In the genomic region with DNA sequence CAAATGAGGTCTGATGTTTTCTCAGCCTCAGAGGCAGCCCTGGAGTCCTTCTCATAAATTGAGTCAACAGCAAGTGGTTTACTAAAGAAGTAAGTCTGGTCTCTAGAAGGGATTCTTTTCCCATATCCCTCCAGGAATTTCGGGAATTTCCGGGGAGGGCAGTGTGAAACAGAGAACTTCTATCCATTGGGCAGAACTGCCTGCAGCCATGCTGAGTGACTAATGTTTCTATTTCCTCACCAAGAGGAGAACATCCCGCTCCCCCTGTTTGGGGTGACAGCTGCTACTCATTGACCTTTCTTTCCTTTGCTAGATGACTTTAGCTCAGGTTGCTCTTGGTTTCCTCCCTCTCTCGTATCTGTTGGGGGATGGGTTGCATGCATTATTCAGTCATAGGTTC, we compare ENCODE assay signal across 28 mouse cellular contexts. TPM values are rescaled to one million over a fixed set of nuclear protein-coding genes. Genes with fewer than 3 reads are reported as not detected.
DNase-seq lines count a peak whose midpoint lies in the region; ATAC-seq lines count a peak whose summit lies in the region.
"Had no signal": no experiment of that assay in that cellular context is flagged by ENCODE, and none has a peak within 500 bp of the region (broad histone marks: within the 10 kb centered on the region; RNA-seq: fewer than 3 reads in every experiment).

No protein-coding gene starts in this region.

- WGBS in kidney, embryonic 15.5 days: 47% methylated on average over 4 of the region's 4 CpGs

- peaks cover 11% of the 10 kb centered on the region for H3K4me1 ChIP-seq in kidney, embryonic 15.5 days
- H3K4me1 ChIP-seq: forebrain, embryonic 12.5 days; heart, embryonic 12.5 days; hindbrain, embryonic 15.5 days; intestine, embryonic 15.5 days; lung, embryonic 15.5 days; neural tube, embryonic 13.5 days had no signal

- no peak overlapping the region for H3K27ac ChIP-seq in kidney, embryonic 15.5 days
- H3K27ac ChIP-seq: forebrain, embryonic 12.5 days; hindbrain, embryonic 15.5 days; intestine, embryonic 15.5 days; liver, embryonic 14.5 days; lung, embryonic 15.5 days; neural tube, embryonic 13.5 days had no signal

- intact Hi-C loops in heart, postnatal 10 days (cut with DNase I): no loop called here

- no peak for ATAC-seq in kidney, embryonic 15.5 days (replicated peaks; ENCODE audit: low FRiP score)
- ATAC-seq: intestine, embryonic 15.5 days had no signal

- no peaks in the 10 kb centered on the region for H3K36me3 ChIP-seq in kidney, embryonic 15.5 days
- H3K36me3 ChIP-seq: forebrain, embryonic 12.5 days; heart, embryonic 12.5 days; hindbrain, embryonic 15.5 days; intestine, embryonic 15.5 days; lung, embryonic 15.5 days; neural tube, embryonic 13.5 days had no signal

- H3K27me3 ChIP-seq in kidney, embryonic 15.5 days: no peaks in the 10 kb centered on the region
- H3K27me3 ChIP-seq: forebrain, embryonic 12.5 days; heart, embryonic 12.5 days; hindbrain, embryonic 15.5 days; intestine, embryonic 15.5 days; lung, embryonic 15.5 days; neural tube, embryonic 13.5 days had no signal

- H3K9me3 ChIP-seq in kidney, embryonic 15.5 days (replicated peaks): no peaks in the 10 kb centered on the region
- H3K9me3 ChIP-seq: forebrain, embryonic 12.5 days; heart, embryonic 12.5 days; hindbrain, embryonic 15.5 days; intestine, embryonic 15.5 days; lung, embryonic 15.5 days; neural tube, embryonic 13.5 days had no signal

- peak; percentile 32 for DNase-seq in embryo, embryonic 10 days (ENCODE audit: low spot score)
- DNase-seq in embryo, embryonic 9.5 days (ENCODE audit: extremely low spot score): no peak
- DNase-seq in kidney, postnatal 10 days: peak; percentile 17
- peak; percentile 46 for DNase-seq in embryo, embryonic 10.5 days (ENCODE audit: low spot score)
- DNase-seq in layer of hippocampus, adult 11-12 months (ENCODE audit: low spot score): no peak
- no peak for DNase-seq in adrenal gland, postnatal 25 days
- DNase-seq in heart, postnatal 10 days: no peak
- DNase-seq: adrenal gland, adult 8-10 months; cerebellum, adult 9-10 months; gastrocnemius, postnatal 36 days; lung, postnatal 4 days; right cerebral cortex, adult 18-20 months; thymus, postnatal 14 days had no signal

- H3K4me2 ChIP-seq in kidney, embryonic 15.5 days: no peak overlapping the region
- H3K4me2 ChIP-seq: forebrain, embryonic 12.5 days; heart, embryonic 12.5 days; hindbrain, embryonic 15.5 days; intestine, embryonic 15.5 days; lung, embryonic 15.5 days; midbrain, embryonic 11.5 days; neural tube, embryonic 13.5 days had no signal

- no peak overlapping the region for H3K9ac ChIP-seq in kidney, embryonic 15.5 days
- H3K9ac ChIP-seq: forebrain, embryonic 12.5 days; heart, embryonic 12.5 days; hindbrain, embryonic 15.5 days; intestine, embryonic 15.5 days; liver, embryonic 14.5 days; lung, embryonic 15.5 days; neural tube, embryonic 13.5 days had no signal

- H3K4me3 ChIP-seq in kidney, embryonic 15.5 days (replicated peaks): no peak overlapping the region
- H3K4me3 ChIP-seq: forebrain, embryonic 12.5 days; heart, embryonic 12.5 days; hindbrain, embryonic 15.5 days; intestine, embryonic 15.5 days; lung, embryonic 15.5 days; neural tube, embryonic 13.5 days had no signal

RNA-seq across cellular contexts. Expression of gene Dhrs2, which starts 31.8 kb away (rescaled TPM):
- 0.23 TPM in 1 of 2 replicates, not detected in the other for polyA plus RNA-seq in kidney, embryonic 15.5 days (2015; fragmentation: Nextera tagmentation; extraction: Ambion mirVana)
- total RNA-seq in adrenal gland, postnatal 25 days (2021): not detected in 2 replicates
- not detected for total RNA-seq in heart, postnatal 10 days (2021)
- total RNA-seq: adrenal gland, adult 8-10 months; common myeloid progenitor, adult 5-6 weeks; gastrocnemius, postnatal 36 days; heart, postnatal 25 days; layer of hippocampus, adult 8-10 months; left cerebral cortex, postnatal 25 days; monocyte, adult 5-6 weeks had no signal
- polyA plus RNA-seq: heart, embryonic 12.5 days; lung, embryonic 15.5 days; midbrain, embryonic 11.5 days; small intestine, adult 2 months had no signal

Comparison
In these comparisons a context has a peak if more than half of its experiments do, and no peak if none do; other contexts are left out.
1. DNase-seq: peak in embryo, embryonic 10 days (single experiment), kidney, postnatal 10 days (single experiment) and embryo, embryonic 10.5 days (single experiment); none in embryo, embryonic 9.5 days (single experiment), layer of hippocampus, adult 11-12 months (single experiment), adrenal gland, postnatal 25 days (single experiment) and heart, postnatal 10 days (0 of 2).